ENCODE assay signal across 10 mouse cellular contexts in genomic region chr11:120243531-120243820, GRCm38 (mm10). TPM values are rescaled to one million over a fixed set of nuclear protein-coding genes. Genes with fewer than 3 reads are reported as not detected.
DNase-seq lines count a peak whose midpoint lies in the region; ATAC-seq and TF ChIP-seq lines count a peak whose summit lies in the region.
"Had no signal": no experiment of that assay in that cellular context is flagged by ENCODE, and none has a peak within 500 bp of the region (broad histone marks: within the 10 kb centered on the region; RNA-seq: fewer than 3 reads in every experiment).

No protein-coding gene starts in this region.

- WGBS in heart, embryonic 13.5 days = 76% methylated on average over 6 of the region's 6 CpGs
- WGBS in embryonic facial prominence, embryonic 15.5 days = 52% methylated on average over 6 of the region's 6 CpGs
- 48% methylated on average over 6 of the region's 6 CpGs for WGBS in intestine, embryonic 15.5 days

- no peaks in the 10 kb centered on the region for H3K27me3 ChIP-seq in heart, embryonic 13.5 days (replicated peaks)
- no peaks in the 10 kb centered on the region for H3K27me3 ChIP-seq in embryonic facial prominence, embryonic 15.5 days
- H3K27me3 ChIP-seq in intestine, embryonic 15.5 days (replicated peaks) = no peaks in the 10 kb centered on the region
- no peaks in the 10 kb centered on the region for H3K27me3 ChIP-seq in myocyte (ENCODE audit: control insufficient read depth, insufficient read depth, insufficient read length)

- H3K36me3 ChIP-seq in heart, embryonic 13.5 days = no peaks in the 10 kb centered on the region
- no peaks in the 10 kb centered on the region for H3K36me3 ChIP-seq in embryonic facial prominence, embryonic 15.5 days
- no peaks in the 10 kb centered on the region for H3K36me3 ChIP-seq in intestine, embryonic 15.5 days
- no peaks in the 10 kb centered on the region for H3K36me3 ChIP-seq in myocyte (ENCODE audit: control insufficient read depth, insufficient read depth)

- no peak overlapping the region for H3K4me2 ChIP-seq in heart, embryonic 13.5 days
- no peak overlapping the region for H3K4me2 ChIP-seq in embryonic facial prominence, embryonic 15.5 days (replicated peaks)
- peak overlapping the region; percentile 27; the same call in 1 of the 2 replicates for H3K4me2 ChIP-seq in intestine, embryonic 15.5 days (replicated peaks)
- no peak overlapping the region for H3K4me2 ChIP-seq in myocyte (ENCODE audit: low read depth)

- no peak overlapping the region for H3K4me3 ChIP-seq in heart, embryonic 13.5 days
- H3K4me3 ChIP-seq in embryonic facial prominence, embryonic 15.5 days (replicated peaks) = no peak overlapping the region
- H3K4me3 ChIP-seq in intestine, embryonic 15.5 days (replicated peaks) = no peak overlapping the region
- no peak overlapping the region for H3K4me3 ChIP-seq in myocyte

- peak overlapping the region; percentile 4; the same call in 1 of the 2 replicates for H3K9ac ChIP-seq in heart, embryonic 13.5 days
- H3K9ac ChIP-seq in embryonic facial prominence, embryonic 15.5 days = no peak overlapping the region
- H3K9ac ChIP-seq in intestine, embryonic 15.5 days = no peak overlapping the region; the same call in 1 of the 2 replicates

- peaks cover 17% of the 10 kb centered on the region for H3K79me2 ChIP-seq in myocyte (ENCODE audit: control insufficient read depth, insufficient read depth)

- intact Hi-C loops in heart, postnatal 14 days (cut with DNase I) = no loop called here
- intact Hi-C loops in left cerebral cortex, postnatal 10 days (cut with DNase I) = loop anchor here (2.0 kb wide), 1 partner anchor 19 kb away; no protein-coding TSS in a partner anchor

- no peak for ATAC-seq in heart, embryonic 13.5 days (ENCODE audit: extremely low read depth, insufficient number of reproducible peaks, low FRiP score, low TSS enrichment)
- ATAC-seq in embryonic facial prominence, embryonic 15.5 days (ENCODE audit: insufficient number of reproducible peaks, low FRiP score, low TSS enrichment, low read depth) = no peak
- ATAC-seq in intestine, embryonic 15.5 days = no peak
- ATAC-seq in cerebellum, adult (ENCODE audit: insufficient number of reproducible peaks, low FRiP score, low TSS enrichment) = no peak

- TF ChIP-seq POLR2A in myocyte (IDR thresholded peaks at IDR 0.05; ENCODE audit: insufficient read length, low read depth) = no peak

- no peak overlapping the region for H3ac ChIP-seq in myocyte (ENCODE audit: control insufficient read depth, insufficient read length)

- no peaks in the 10 kb centered on the region for H3K9me3 ChIP-seq in heart, embryonic 13.5 days
- H3K9me3 ChIP-seq in embryonic facial prominence, embryonic 15.5 days (replicated peaks) = no peaks in the 10 kb centered on the region
- no peaks in the 10 kb centered on the region for H3K9me3 ChIP-seq in intestine, embryonic 15.5 days

- H3K4me1 ChIP-seq in heart, embryonic 13.5 days = peaks cover 94% of the 10 kb centered on the region
- peaks cover 75% of the 10 kb centered on the region for H3K4me1 ChIP-seq in embryonic facial prominence, embryonic 15.5 days
- H3K4me1 ChIP-seq in intestine, embryonic 15.5 days (replicated peaks) = peaks cover 67% of the 10 kb centered on the region

- H3K27ac ChIP-seq in heart, embryonic 13.5 days (replicated peaks) = peak overlapping the region; percentile 92; the same call in 1 of the 2 replicates
- peak overlapping the region; percentile 90; the same call in 1 of the 2 replicates for H3K27ac ChIP-seq in embryonic facial prominence, embryonic 15.5 days (replicated peaks)
- peak overlapping the region; percentile 72; the same call in 1 of the 2 replicates for H3K27ac ChIP-seq in intestine, embryonic 15.5 days

- no peak for DNase-seq in heart, postnatal 14 days
- DNase-seq in yolk sac, embryonic 10.5 days (ENCODE audit: low spot score) = no peak
- no peak for DNase-seq in left cerebral cortex, postnatal 10 days (ENCODE audit: extremely low spot score in 1 of 2, low spot score in 2 of 2)
- DNase-seq: cerebellum, adult 11 months; liver had no signal

TF ChIP-seq in myocyte, 11 proteins besides CTCF, POLR2A, EP300 and RAD21:
- no peak for TF ChIP-seq E2F4 (IDR thresholded peaks at IDR 0.05; ENCODE audit: insufficient read depth)
- TF ChIP-seq CEBPB (IDR thresholded peaks at IDR 0.05; ENCODE audit: insufficient read depth, poor library complexity, severe bottlenecking) = no peak
- TF ChIP-seq USF1 (IDR thresholded peaks at IDR 0.05; ENCODE audit: low read depth) = no peak
- peak in 1 of 3 experiments; percentile 75 for TF ChIP-seq MYOG (IDR thresholded peaks at IDR 0.05; ENCODE audit: control insufficient read depth in 1 of 3, insufficient read depth in 1 of 3, insufficient read length in 2 of 3, low read depth in 2 of 3)
- TF ChIP-seq REST (IDR thresholded peaks at IDR 0.05; ENCODE audit: insufficient read depth, insufficient read length) = no peak
- no peak for TF ChIP-seq POLR2AphosphoS2 (IDR thresholded peaks at IDR 0.05; ENCODE audit: insufficient read length, low read depth)
- no peak for TF ChIP-seq SRF (IDR thresholded peaks at IDR 0.05; ENCODE audit: control insufficient read depth, insufficient read length, low read depth)
- no peak for TF ChIP-seq TCF3 (IDR thresholded peaks at IDR 0.05; ENCODE audit: insufficient read length, low read depth)
- TF ChIP-seq TCF12 (IDR thresholded peaks at IDR 0.05; ENCODE audit: insufficient read depth, poor library complexity, severe bottlenecking) = no peak
- TF ChIP-seq MAX (IDR thresholded peaks at IDR 0.05; ENCODE audit: low read depth) = no peak
- peak in 2 of 3 experiments; percentile 1 to 79 for TF ChIP-seq MYOD1 (IDR thresholded peaks at IDR 0.05; ENCODE audit: control insufficient read depth in 1 of 3, insufficient read length in 2 of 3, low read depth in 2 of 3)

RNA-seq across cellular contexts. Expression of gene Bahcc1, which starts 10.7 kb away (rescaled TPM):
- polyA plus RNA-seq in heart, embryonic 13.5 days (2015; fragmentation: Nextera tagmentation; extraction: Ambion mirVana) = 4.4 and 5.2 TPM in 2 replicates
- 10 to 100 TPM in 1 of 2 experiments, 1 to 10 TPM in 1; 7.8 to 10.0 TPM for total RNA-seq in heart, postnatal 14 days (2021)
- 7.9 and 9.3 TPM in 2 replicates for polyA plus RNA-seq in embryonic facial prominence, embryonic 15.5 days (2015; fragmentation: Nextera tagmentation; extraction: Ambion mirVana)
- 5.8 and 7.1 TPM in 2 replicates for polyA plus RNA-seq in intestine, embryonic 15.5 days (2015; fragmentation: Nextera tagmentation; extraction: Ambion mirVana)
- 6.3 TPM for polyA plus RNA-seq in myocyte (2012; fragmentation: generic; extraction: Trizol)
- 10 to 100 TPM; 19.7 to 20.6 TPM for total RNA-seq in left cerebral cortex, postnatal 10 days (2021)
